Mouse (Mus musculus) heart, embryonic 12.5 days (tissue): Measurements from ENCODE around the gene Fuca1. TPM values are rescaled to one million over a fixed set of nuclear protein-coding genes. Genes with fewer than 3 reads are reported as not detected.

ENCODE experiments used
- ATAC-seq: fragments of 200-750 bp; cut with Nextera tagmentation; 2 replicates; pipeline ENCODE4 v1.8.0; 2017; ENCODE audit warnings: moderate TSS enrichment, moderate library complexity; ENCODE audit not compliant: insufficient number of reproducible peaks, low FRiP score
- H3K27ac ChIP-seq: fragments of 300-500 bp; sonication (generic); 2 replicates; pipeline ENCODE4 v1.5.1; 2016; ENCODE audit warnings: mild to moderate bottlenecking, moderate library complexity; ENCODE audit not compliant: poor library complexity, severe bottlenecking
- H3K27me3 ChIP-seq: fragments of 300-500 bp; sonication (generic); replicated peaks from 2 replicates; pipeline ENCODE4 v1.6.1; 2016; ENCODE audit warnings: mild to moderate bottlenecking, moderate library complexity
- H3K36me3 ChIP-seq: fragments of 300-500 bp; sonication (generic); 2 replicates; pipeline ENCODE4 v1.6.1; 2016; ENCODE audit warnings: mild to moderate bottlenecking, moderate library complexity
- H3K4me1 ChIP-seq: fragments of 300-500 bp; sonication (generic); replicated peaks from 2 replicates; pipeline ENCODE4 v1.6.1; 2016; ENCODE audit warnings: mild to moderate bottlenecking
- H3K4me2 ChIP-seq: fragments of 300-500 bp; sonication (generic); 2 replicates; pipeline ENCODE4 v1.6.1; 2016; ENCODE audit warnings: mild to moderate bottlenecking, moderate library complexity
- H3K4me3 ChIP-seq: fragments of 300-500 bp; sonication (generic); 2 replicates; pipeline ENCODE4 v1.5.1; 2016; ENCODE audit warnings: mild to moderate bottlenecking
- H3K9ac ChIP-seq: fragments of 300-500 bp; sonication (generic); 2 replicates; pipeline ENCODE4 v1.6.1; 2016; ENCODE audit warnings: mild to moderate bottlenecking, moderate library complexity
- H3K9me3 ChIP-seq: fragments of 300-500 bp; sonication (generic); replicated peaks from 2 replicates; pipeline ENCODE4 v1.6.1; 2016; ENCODE audit warnings: mild to moderate bottlenecking, moderate library complexity
- WGBS: fragments of 180-500 bp; shearing (Covaris S2); methylation state at CpG from one replicate; pipeline ENCODE4 v1.1.7; 2016; 5-methylcytosine and 5-hydroxymethylcytosine counted together
- polyA plus RNA-seq: library from polyadenylated mRNA; unstranded; fragments of >200 nt; fragmentation: Nextera tagmentation; extraction: Ambion mirVana; gene quantifications from 2 replicates; pipeline ENCODE4 v1.2.1, GENCODE M21; 2016

Fuca1 gene
- polyA plus RNA-seq, 1 experiment from 2014 or later, result 36.4 TPM

DNA sequence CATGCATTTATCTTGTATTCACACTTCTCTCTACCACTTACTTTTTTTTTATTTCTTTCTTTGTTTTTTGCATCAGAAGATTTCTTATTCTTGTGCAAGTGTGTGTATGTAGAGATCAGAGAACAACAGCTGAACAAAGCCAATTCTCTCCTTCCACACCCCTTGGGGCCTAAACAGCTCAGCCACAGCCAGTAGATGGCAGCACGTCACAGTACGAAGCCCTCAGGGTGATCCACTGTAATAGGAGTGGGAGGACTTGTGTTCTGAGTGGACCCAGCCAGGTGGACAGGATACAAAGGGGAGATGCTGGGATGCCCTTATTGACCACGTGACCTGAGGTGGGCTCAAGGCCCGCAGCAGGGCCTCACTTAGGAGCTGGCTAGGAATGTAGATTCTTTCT is 30.7 kb upstream of the Fuca1 start:
- ATAC-seq, result peak; percentile 68; the same call in 1 of the 2 replicates
- Histone ChIP-seq H3K36me3 (no peaks in the 10 kb centered on the region), H3K27me3 (no peaks in the 10 kb centered on the region; the same call in 1 of the 2 replicates), H3K9me3 (no peaks in the 10 kb centered on the region; the same call in 1 of the 2 replicates), H3K4me3 (no peak overlapping the region), H3K4me1 (peaks cover 7% of the 10 kb centered on the region), H3K9ac (no peak overlapping the region), H3K27ac (no peak overlapping the region), H3K4me2 (no peak overlapping the region)
- WGBS, result 4% methylated on average over 4 of the region's 4 CpGs

DNA sequence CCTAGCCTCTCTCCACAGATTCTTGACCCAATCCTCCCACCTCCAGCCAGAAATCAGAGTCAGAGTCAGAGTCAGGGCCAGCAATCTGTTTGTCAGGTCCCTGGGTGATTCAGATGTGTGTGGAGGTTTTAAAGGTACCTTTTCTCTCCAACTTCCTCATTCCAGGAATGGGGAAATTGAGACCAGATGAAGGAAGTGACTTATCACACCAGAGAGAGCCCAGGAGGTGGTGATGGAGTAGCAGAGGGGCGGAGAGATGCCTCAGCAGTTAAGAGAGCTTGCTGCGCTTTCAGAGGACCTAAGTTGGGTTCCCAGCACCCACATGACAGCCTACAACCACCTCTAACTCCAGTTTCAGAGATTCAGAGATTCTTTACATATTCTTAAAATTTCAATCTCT is 29.0 kb upstream of the Fuca1 start:
- H3K27ac ChIP-seq, result no peak overlapping the region
- H3K27me3 ChIP-seq, result no peaks in the 10 kb centered on the region; the same call in 1 of the 2 replicates
- ATAC-seq, result no peak
- WGBS, result 90% methylated on average over 2 of the region's 2 CpGs
- no peaks in the 10 kb centered on the region; the same call in 1 of the 2 replicates for H3K9me3 ChIP-seq
- no peak overlapping the region for H3K4me2 ChIP-seq
- H3K36me3 ChIP-seq, result no peaks in the 10 kb centered on the region
- no peak overlapping the region for H3K9ac ChIP-seq
- no peak overlapping the region for H3K4me3 ChIP-seq
- peaks cover 15% of the 10 kb centered on the region for H3K4me1 ChIP-seq

GRCm38 (mm10) chr4:135892884-135893283 is 27.7 kb upstream of the Fuca1 start:
- Histone ChIP-seq H3K9me3 (no peaks in the 10 kb centered on the region; the same call in 1 of the 2 replicates), H3K27ac (no peak overlapping the region), H3K36me3 (no peaks in the 10 kb centered on the region), H3K9ac (no peak overlapping the region), H3K27me3 (no peaks in the 10 kb centered on the region; the same call in 1 of the 2 replicates), H3K4me2 (no peak overlapping the region), H3K4me1 (peaks cover 15% of the 10 kb centered on the region), H3K4me3 (no peak overlapping the region)
- peak; percentile 16; the same call in 1 of the 2 replicates for ATAC-seq
- 16% methylated on average over 4 of the region's 4 CpGs for WGBS

GRCm38 (mm10) chr4:135895071-135895571 is 25.4 kb upstream of the Fuca1 start, which contains the start of gene Cnr2:
Cnr2 (plus strand) TSS chr4:135895394.
- no peaks in the 10 kb centered on the region; the same call in 1 of the 2 replicates for H3K9me3 ChIP-seq
- H3K27ac ChIP-seq, result no peak within 1 kb of the TSS
- H3K4me3 ChIP-seq, result no peak within 1 kb of the TSS
- no peak within 1 kb of the TSS for H3K4me2 ChIP-seq
- ATAC-seq, result 0 out of 2 replicates have a peak, but pooled peaks have one; percentile 10
- no peaks in the 10 kb centered on the region; the same call in 1 of the 2 replicates for H3K27me3 ChIP-seq
- no peaks in the 10 kb centered on the region for H3K36me3 ChIP-seq
- H3K4me1 ChIP-seq, result peaks cover 23% of the 10 kb centered on the region
- WGBS, result 27% methylated on average over 8 of the region's 8 CpGs
- no peak within 1 kb of the TSS for H3K9ac ChIP-seq

- Histone ChIP-seq H3K27ac (no peak overlapping the region), H3K36me3 (no peaks in the 10 kb centered on the region), H3K4me2 (no peak overlapping the region), H3K4me1 (peaks cover 23% of the 10 kb centered on the region), H3K4me3 (no peak overlapping the region), H3K9ac (no peak overlapping the region), H3K27me3 (no peaks in the 10 kb centered on the region; the same call in 1 of the 2 replicates), H3K9me3 (no peaks in the 10 kb centered on the region; the same call in 1 of the 2 replicates)
- WGBS, result 70% methylated on average over 6 of the region's 6 CpGs
- ATAC-seq, result no peak
These were observed 24.4 kb upstream of the Fuca1 start for GRCm38 (mm10) chr4:135896157-135896556.

GRCm38 (mm10) chr4:135898380-135899049 is 22.0 kb upstream of the Fuca1 start:
- Histone ChIP-seq H3K9ac (0 out of 2 replicates have a peak overlapping the region, but pooled peaks have one; percentile 36), H3K27ac (peak overlapping the region; percentile 11), H3K27me3 (no peaks in the 10 kb centered on the region; the same call in 1 of the 2 replicates), H3K36me3 (no peaks in the 10 kb centered on the region), H3K4me3 (no peak overlapping the region), H3K9me3 (no peaks in the 10 kb centered on the region; the same call in 1 of the 2 replicates), H3K4me1 (peaks cover 17% of the 10 kb centered on the region), H3K4me2 (peak overlapping the region; percentile 32; the same call in 1 of the 2 replicates)
- 24% methylated on average over 9 of the region's 9 CpGs for WGBS
- peak; percentile 82 for ATAC-seq

- Histone ChIP-seq H3K4me2 (no peak overlapping the region), H3K4me3 (no peak overlapping the region), H3K27me3 (peaks cover 2% of the 10 kb centered on the region; the same call in 1 of the 2 replicates), H3K36me3 (no peaks in the 10 kb centered on the region), H3K9me3 (no peaks in the 10 kb centered on the region; the same call in 1 of the 2 replicates), H3K4me1 (peaks cover 17% of the 10 kb centered on the region), H3K27ac (no peak overlapping the region), H3K9ac (no peak overlapping the region)
- 84% methylated on average over 7 of the region's 7 CpGs for WGBS
- no peak for ATAC-seq
These were observed 21.5 kb upstream of the Fuca1 start for GRCm38 (mm10) chr4:135899050-135899448.

GRCm38 (mm10) chr4:135900008-135900407 is 20.5 kb upstream of the Fuca1 start:
- Histone ChIP-seq H3K27me3 (0 out of 2 replicates have a peak, but pooled peaks cover 6% of the 10 kb centered on the region), H3K4me2 (no peak overlapping the region), H3K4me3 (no peak overlapping the region), H3K9ac (no peak overlapping the region), H3K4me1 (peaks cover 15% of the 10 kb centered on the region), H3K27ac (no peak overlapping the region), H3K9me3 (no peaks in the 10 kb centered on the region), H3K36me3 (no peaks in the 10 kb centered on the region)
- ATAC-seq, result no peak
- WGBS, result 80% methylated on average over 5 of the region's 5 CpGs

DNA sequence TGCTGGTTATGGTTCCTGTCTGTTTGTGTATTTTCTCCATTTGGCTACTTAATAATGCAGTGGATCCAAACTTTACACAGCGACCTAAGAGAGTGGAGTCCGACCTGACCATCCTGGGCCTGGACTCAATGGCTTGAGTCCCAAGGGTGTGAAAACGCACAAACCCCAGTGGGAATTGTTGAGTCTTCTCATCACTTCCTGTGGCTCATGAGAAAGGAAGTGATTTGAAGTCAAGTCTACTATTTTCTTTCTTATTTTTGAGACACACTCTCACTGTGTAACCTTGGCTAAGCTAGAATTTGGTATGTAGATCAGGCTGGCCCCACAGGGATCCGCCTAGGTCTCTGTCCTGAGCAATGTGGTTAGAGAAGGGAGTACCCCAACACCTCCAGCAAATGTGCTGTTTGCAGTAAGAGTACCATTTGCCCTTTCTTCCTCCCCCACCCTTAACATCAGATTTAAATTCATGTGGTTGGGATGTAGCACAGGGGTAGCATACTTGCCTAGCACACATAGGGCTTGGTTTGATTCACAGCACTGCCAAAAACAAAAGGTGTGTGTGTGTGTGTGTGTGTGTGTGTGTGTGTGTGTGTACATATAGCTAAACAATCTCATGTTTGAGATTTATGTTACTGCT is 17.8 kb upstream of the Fuca1 start:
- no peak overlapping the region for H3K9ac ChIP-seq
- H3K27ac ChIP-seq, result no peak overlapping the region
- H3K4me2 ChIP-seq, result no peak overlapping the region
- H3K4me1 ChIP-seq, result peaks cover 7% of the 10 kb centered on the region
- no peaks in the 10 kb centered on the region; the same call in 1 of the 2 replicates for H3K9me3 ChIP-seq
- H3K36me3 ChIP-seq, result no peaks in the 10 kb centered on the region
- 83% methylated on average over 4 of the region's 4 CpGs for WGBS
- 0 out of 2 replicates have a peak, but pooled peaks cover 6% of the 10 kb centered on the region for H3K27me3 ChIP-seq
- no peak for ATAC-seq
- H3K4me3 ChIP-seq, result no peak overlapping the region

- Histone ChIP-seq H3K9me3 (no peaks in the 10 kb centered on the region; the same call in 1 of the 2 replicates), H3K9ac (no peak overlapping the region)
- WGBS, result 74% methylated on average over 1 of the region's 1 CpGs
These were observed 15.7 kb upstream of the Fuca1 start for GRCm38 (mm10) chr4:135904810-135905209.

DNA sequence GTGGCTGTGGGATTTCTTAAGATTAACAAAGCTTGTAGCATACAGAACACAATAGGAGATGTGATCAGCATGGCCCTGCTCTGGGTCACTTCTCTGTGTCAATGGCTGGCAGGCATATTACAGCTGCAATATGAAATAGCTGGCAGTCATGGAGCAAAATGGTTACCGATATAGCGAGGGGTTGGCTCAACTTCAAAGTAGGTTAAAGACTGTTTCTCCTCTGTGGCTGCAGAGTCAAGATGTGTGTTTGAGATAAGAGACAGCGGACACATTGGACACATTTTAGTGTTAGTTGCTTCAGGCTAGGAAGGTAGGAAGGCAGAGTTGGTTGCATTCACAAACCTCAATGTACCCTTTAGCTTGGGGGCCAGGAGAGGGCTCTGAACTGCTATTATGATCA is 13.9 kb upstream of the Fuca1 start:
- Histone ChIP-seq H3K4me2 (no peak overlapping the region), H3K4me1 (peaks cover 10% of the 10 kb centered on the region), H3K9me3 (no peaks in the 10 kb centered on the region; the same call in 1 of the 2 replicates), H3K36me3 (no peaks in the 10 kb centered on the region), H3K27ac (no peak overlapping the region), H3K9ac (no peak overlapping the region), H3K27me3 (0 out of 2 replicates have a peak, but pooled peaks cover 6% of the 10 kb centered on the region), H3K4me3 (no peak overlapping the region)
- WGBS, result 77% methylated on average over 3 of the region's 3 CpGs
- no peak for ATAC-seq

More at GRCm38 (mm10) chr4:135904810-135905209, 15.7 kb upstream of the Fuca1 start:
- H3K27ac ChIP-seq, result no peak overlapping the region
- no peak for ATAC-seq
- H3K27me3 ChIP-seq, result 0 out of 2 replicates have a peak, but pooled peaks cover 6% of the 10 kb centered on the region
- H3K4me3 ChIP-seq, result no peak overlapping the region
- H3K36me3 ChIP-seq, result no peaks in the 10 kb centered on the region
- no peak overlapping the region for H3K4me2 ChIP-seq
- H3K4me1 ChIP-seq, result peaks cover 7% of the 10 kb centered on the region
